Mouse (Mus musculus) stomach, postnatal 0 days (tissue): ENCODE measurements around the gene Snrpg.

Experiments used
- CTCF ChIP-seq: IDR thresholded peaks from 2 replicates; pipeline ENCODE4 v1.5.1; 2016; ENCODE audit warnings: antibody characterized with exemption, low read depth, mild to moderate bottlenecking, moderate library complexity
- EP300 ChIP-seq: optimal IDR thresholded peaks from 2 replicates; pipeline ENCODE3; 2016; ENCODE audit warnings: antibody characterized with exemption

GRCm38 (mm10) chr6:86361373-86361772 lies 9.7 kb upstream of the Snrpg start:
- TF ChIP-seq CTCF (peak; percentile 40), EP300 (no peak)
